Mouse (Mus musculus) heart, postnatal 10 days (tissue): Measurements from ENCODE around the gene Med20. TPM values are rescaled to one million over a fixed set of nuclear protein-coding genes. Genes with fewer than 3 reads are reported as not detected.
A peak's percentile ranks its signal among the peaks of the same experiment; 100 is the strongest.
"Not testable (repeated sequence)": the region's sequence is repeated elsewhere in the genome, so short reads cannot be mapped to it uniquely, and the experiment has no call there.

Source experiments
- DNase-seq, 2 experiments: peaks; one replicate each; pipeline ENCODE4 v3.0.0; 2021
- intact Hi-C: fragments of 180-260 bp; cut with DNase I; formaldehyde crosslinking; loops from one replicate; pipeline ENCODE4 v1.15.1; 2025
- total RNA-seq, 2 experiments: library from RNA; stranded (reverse); gene quantifications; 2 replicates each; pipeline ENCODE4 v1.2.3; 2021

Med20 gene
- total RNA-seq, 2 experiments from 2014 or later: 21.9 to 23.0 TPM

- DNase-seq: peak; percentile 77
- intact Hi-C loops: loop anchor here (1.0 to 2.0 kb wide), 2 partner anchors 73 to 84 kb away; no protein-coding TSS in a partner anchor
Measured at GRCm38 (mm10) chr17:47595248-47596161, 15.9 kb upstream of the Med20 start.

GRCm38 (mm10) chr17:47596162-47596838 lies 15.1 kb upstream of the Med20 start:
- peak; percentile 28 to 41 for DNase-seq
- intact Hi-C loops: loop anchor here (1.0 kb wide), 1 partner anchor 85 kb away; no protein-coding TSS in a partner anchor

GRCm38 (mm10) chr17:47596839-47597164 lies 14.6 kb upstream of the Med20 start:
- peak in 1 of 2 experiments; percentile 23 for DNase-seq
- intact Hi-C loops: loop anchor here (1.0 kb wide), 1 partner anchor 86 kb away; no protein-coding TSS in a partner anchor

- peak; percentile 21 to 26 for DNase-seq
- intact Hi-C loops: no loop called here
Measured at GRCm38 (mm10) chr17:47597261-47597660, 14.1 kb upstream of the Med20 start.

GRCm38 (mm10) chr17:47597838-47598579 lies 13.4 kb upstream of the Med20 start:
- DNase-seq: peak; percentile 53 to 76
- intact Hi-C loops: no loop called here

GRCm38 (mm10) chr17:47598580-47599304 lies 12.6 kb upstream of the Med20 start:
- intact Hi-C loops: not testable (repeated sequence)

GRCm38 (mm10) chr17:47599511-47600297 lies 11.7 kb upstream of the Med20 start:
- peak; percentile 48 to 52 for DNase-seq
- intact Hi-C loops: no loop called here

More at GRCm38 (mm10) chr17:47598580-47599304, 12.6 kb upstream of the Med20 start:
- peak in 1 of 2 experiments; percentile 7 for DNase-seq

GRCm38 (mm10) chr17:47600601-47601388 lies 10.6 kb upstream of the Med20 start:
- intact Hi-C loops: no loop called here
- DNase-seq: no peak

- DNase-seq: no peak
- intact Hi-C loops: no loop called here
Measured at GRCm38 (mm10) chr17:47601389-47601755, 10.0 kb upstream of the Med20 start.

GRCm38 (mm10) chr17:47602289-47602688 lies 9.1 kb upstream of the Med20 start:
- intact Hi-C loops: no loop called here

GRCm38 (mm10) chr17:47606220-47606619 lies 5.2 kb upstream of the Med20 start:
- peak; percentile 25 to 26 for DNase-seq
- intact Hi-C loops: no loop called here

More at GRCm38 (mm10) chr17:47602289-47602688, 9.1 kb upstream of the Med20 start:
- DNase-seq: no peak

GRCm38 (mm10) chr17:47609182-47609581 lies 2.2 kb upstream of the Med20 start:
- no peak for DNase-seq
- intact Hi-C loops: no loop called here

GRCm38 (mm10) chr17:47611661-47611982 lies 240 bp downstream of the Med20 start:
- DNase-seq: no peak
- intact Hi-C loops: loop anchor here (5.0 kb wide), 2 partner anchors 66 to 239 kb away; no protein-coding TSS in a partner anchor

GRCm38 (mm10) chr17:47614018-47614417 lies 2.6 kb downstream of the Med20 start:
- DNase-seq: peak; percentile 34 to 58
- intact Hi-C loops: loop anchor here (5.0 kb wide), 2 partner anchors 63 to 242 kb away; no protein-coding TSS in a partner anchor

- intact Hi-C loops: no loop called here
- DNase-seq: no peak
Measured at GRCm38 (mm10) chr17:47616119-47616518, 4.7 kb downstream of the Med20 start.

- DNase-seq: no peak
- intact Hi-C loops: no loop called here
Measured at GRCm38 (mm10) chr17:47616652-47617051, 5.3 kb downstream of the Med20 start.

GRCm38 (mm10) chr17:47617605-47618307 lies 6.4 kb downstream of the Med20 start:
- intact Hi-C loops: no loop called here

More at GRCm38 (mm10) chr17:47617605-47618307, 6.4 kb downstream of the Med20 start:
- no peak for DNase-seq
